Mouse (Mus musculus): Measurements from ENCODE around the gene F3.
A peak's percentile ranks its signal among the peaks of the same experiment; 100 is the strongest.

The F3 gene

DNA sequence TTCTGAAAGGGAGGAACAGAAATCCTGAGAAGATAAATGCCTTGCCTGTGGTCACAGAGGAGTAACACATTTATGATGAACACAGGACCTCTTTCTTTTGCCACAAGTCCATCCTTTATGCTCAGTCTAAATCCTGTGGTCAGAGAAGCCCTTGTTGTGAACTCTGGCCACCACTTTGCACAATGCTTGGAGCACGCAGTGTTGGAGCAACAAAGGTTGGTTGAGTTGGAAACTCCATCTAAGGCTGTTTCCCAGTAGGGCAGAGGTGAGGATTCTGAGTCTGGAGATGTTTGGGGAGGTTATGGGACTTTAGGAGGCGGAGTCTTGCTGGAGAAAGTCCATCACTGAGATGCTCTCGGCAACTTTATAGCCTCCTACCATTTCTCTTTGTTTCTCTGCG lies 16.2 kb upstream of the F3 start:
- DNase-seq (ENCODE audit: low read depth, low spot score) = no peak

DNA sequence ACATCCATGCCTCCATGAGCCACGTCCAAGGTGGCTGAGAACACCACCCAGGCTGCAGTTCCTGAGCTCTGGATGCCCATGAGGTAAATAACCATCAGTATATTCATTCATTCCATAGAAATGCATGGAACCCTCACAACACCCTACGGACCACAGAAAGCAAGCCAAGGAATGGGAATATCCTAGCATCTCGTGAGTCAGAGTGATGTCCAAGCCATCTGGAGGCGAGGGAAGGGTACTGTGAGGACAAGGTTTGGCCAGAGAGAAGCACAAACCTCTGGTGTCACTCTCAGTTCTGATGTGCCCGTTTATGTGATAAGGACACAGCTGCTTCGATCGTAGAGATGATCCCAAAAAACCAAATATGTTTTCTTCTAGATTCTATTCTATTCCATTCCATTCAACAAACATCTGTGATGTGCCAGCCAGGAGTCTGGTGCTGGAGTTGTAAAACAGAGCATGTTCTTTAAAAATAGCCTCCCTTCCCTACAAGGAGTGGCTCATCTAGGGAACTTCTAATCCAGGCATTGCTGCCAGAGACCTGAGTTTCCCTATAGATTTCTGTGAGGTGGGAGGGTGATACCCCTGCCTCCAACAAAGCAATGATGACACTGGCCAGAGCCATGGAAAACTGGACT lies 12.3 kb upstream of the F3 start:
- no peak for DNase-seq (ENCODE audit: low read depth, low spot score)

GRCm38 (mm10) chr3:121712222-121712621 lies 11.1 kb upstream of the F3 start:
- no peak for DNase-seq (ENCODE audit: low read depth, low spot score)

GRCm38 (mm10) chr3:121713151-121713701 lies 10.1 kb upstream of the F3 start:
- DNase-seq (ENCODE audit: low read depth, low spot score) = no peak

GRCm38 (mm10) chr3:121713816-121714215 lies 9.5 kb upstream of the F3 start:
- no peak for DNase-seq (ENCODE audit: low read depth, low spot score)

DNA sequence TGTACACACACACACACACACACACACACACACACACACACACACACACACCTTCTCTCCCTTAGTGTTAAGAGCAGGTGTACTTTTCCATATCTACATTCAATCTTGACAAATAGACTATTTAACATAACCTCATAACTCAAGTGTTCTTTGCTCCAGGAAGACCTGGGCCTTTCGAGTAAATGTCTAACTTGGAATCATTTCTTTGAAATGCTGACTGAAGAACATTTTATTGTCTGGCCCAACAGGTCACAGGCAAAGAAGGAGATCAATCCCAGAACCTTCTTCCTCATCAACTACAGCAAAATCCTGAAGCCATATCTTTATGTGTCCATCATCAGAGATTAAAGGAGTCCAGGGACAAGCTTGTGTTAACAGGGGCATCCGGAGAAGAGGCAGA lies 8.9 kb upstream of the F3 start:
- DNase-seq (ENCODE audit: low read depth, low spot score) = no peak

GRCm38 (mm10) chr3:121715336-121715735 lies 8.0 kb upstream of the F3 start:
- DNase-seq (ENCODE audit: low read depth, low spot score) = no peak

GRCm38 (mm10) chr3:121715741-121716459 lies 7.4 kb upstream of the F3 start:
- DNase-seq (ENCODE audit: low read depth, low spot score) = no peak

GRCm38 (mm10) chr3:121716480-121716879 lies 6.9 kb upstream of the F3 start:
- no peak for DNase-seq (ENCODE audit: low read depth, low spot score)

DNA sequence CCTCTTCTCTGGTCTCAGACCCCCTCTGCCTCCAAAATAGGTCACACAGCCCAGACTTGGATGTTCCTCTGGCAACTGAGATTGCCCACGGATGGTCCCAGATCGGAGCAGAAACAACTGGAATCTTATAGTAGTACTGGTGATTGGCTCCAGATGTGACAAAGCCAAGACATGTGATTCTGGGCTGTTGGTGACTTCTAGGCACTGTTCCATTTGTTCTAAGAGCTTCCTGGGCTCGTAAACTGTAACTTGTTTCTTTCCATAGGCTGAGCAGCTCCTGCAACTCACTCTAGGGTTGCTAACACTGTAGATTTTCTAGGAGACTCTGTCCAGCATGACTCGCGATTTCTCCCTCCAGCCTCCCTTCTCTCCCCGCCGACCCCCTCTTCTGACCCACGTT lies 4.7 kb upstream of the F3 start:
- no peak for DNase-seq (ENCODE audit: low read depth, low spot score)

DNA sequence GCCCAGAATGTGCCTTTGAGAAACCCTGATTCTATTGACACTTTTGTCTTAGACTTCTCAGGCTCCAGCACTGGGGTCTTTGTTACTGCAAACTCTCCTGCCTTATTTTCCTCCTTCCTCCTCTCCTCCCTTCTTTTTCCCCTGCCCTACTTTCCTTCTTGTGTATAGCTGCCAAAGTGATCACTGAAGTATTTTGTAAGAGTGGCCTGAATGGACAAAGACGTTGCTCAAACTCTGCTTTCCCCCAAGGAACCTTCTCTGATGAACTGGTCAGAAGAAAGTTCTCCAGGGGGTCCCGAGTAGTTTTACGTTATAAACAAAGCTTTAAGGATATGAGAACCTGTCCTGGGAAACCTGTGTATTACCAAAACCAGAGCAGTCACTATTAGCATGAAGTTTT lies 3.6 kb upstream of the F3 start:
- no peak for DNase-seq (ENCODE audit: low read depth, low spot score)

GRCm38 (mm10) chr3:121720801-121721690 lies 2.3 kb upstream of the F3 start:
- peak; percentile 23 for DNase-seq (ENCODE audit: low read depth, low spot score)

DNA sequence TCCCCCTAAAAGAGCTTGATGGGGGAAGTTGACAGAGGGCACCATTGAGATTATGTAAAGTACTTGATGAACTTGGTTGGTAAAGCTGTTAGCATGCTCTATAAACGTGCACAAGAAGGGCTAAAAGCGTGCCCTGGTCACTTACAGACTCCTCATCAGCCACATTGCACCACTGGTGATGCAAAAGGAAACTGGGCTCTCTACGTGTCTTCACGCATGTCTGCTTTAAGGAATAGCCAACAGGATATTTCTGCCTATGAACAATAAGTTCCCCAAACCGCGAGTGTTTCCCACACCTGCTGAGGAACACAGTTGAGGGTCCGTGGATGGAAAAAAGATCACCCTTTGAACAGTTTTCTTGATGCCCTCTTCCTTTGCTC lies 1.7 kb upstream of the F3 start:
- DNase-seq (ENCODE audit: low read depth, low spot score) = peak; percentile 58

GRCm38 (mm10) chr3:121723968-121724524 lies 709 bp downstream of the F3 start:
- no peak for DNase-seq (ENCODE audit: low read depth, low spot score)

DNA sequence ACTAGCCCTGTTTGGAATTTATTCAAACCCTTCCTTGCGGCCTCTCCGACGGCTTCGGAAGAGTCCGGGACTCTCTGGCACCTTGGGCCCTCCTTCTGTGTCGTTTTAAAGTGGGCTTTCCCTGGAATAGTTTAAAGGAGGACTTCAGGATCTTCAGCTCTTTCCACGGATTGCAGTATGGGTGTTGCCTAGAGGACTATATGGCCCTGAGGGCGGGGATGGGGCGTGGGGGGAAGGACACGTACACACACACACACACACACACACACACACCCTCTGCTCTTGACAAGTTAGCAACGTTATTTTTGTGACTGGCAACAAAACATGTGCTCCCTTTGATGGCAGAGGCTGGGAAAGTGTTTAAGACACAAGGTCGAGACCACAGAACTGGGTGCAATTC lies 1.2 kb downstream of the F3 start:
- no peak for DNase-seq (ENCODE audit: low read depth, low spot score)

DNA sequence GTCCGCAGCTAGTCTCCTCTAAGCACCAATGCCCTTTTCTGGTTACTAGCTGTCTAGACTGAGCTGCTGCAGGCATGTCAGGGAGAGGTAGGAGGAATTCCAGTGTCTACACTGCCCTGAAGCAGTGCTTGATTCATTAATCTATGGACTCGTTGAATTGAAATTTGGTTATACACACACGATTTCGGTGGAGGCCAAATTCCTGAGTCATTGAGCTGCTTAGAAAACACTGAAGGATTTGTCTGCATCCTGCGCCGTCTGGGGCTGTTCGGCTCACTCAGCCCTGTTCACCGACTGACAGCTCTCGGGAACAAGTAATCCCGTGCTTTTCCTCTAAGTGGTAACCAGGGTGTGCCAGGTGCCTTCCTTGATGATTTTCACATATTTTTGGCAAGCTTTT lies 2.3 kb downstream of the F3 start:
- no peak for DNase-seq (ENCODE audit: low read depth, low spot score)

DNA sequence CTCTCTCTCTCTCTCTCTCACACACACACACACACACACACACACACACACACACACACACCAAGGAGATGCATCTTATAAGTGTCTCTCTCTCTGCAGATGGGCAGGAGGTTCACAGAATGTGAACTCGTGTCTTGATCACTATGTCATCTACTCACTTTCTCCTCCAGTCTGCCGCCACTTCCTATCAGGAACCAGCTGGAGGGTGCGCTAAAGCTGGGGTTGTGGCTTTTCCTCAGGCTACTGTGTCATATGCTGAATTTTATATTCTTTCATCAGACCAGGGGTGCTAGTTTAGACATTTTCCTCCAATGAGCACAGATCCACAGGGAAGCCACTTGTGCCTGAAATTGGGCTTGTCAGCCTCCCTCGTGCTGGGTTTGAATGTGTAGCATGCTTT lies 6.3 kb downstream of the F3 start:
- no peak for DNase-seq (ENCODE audit: low read depth, low spot score)

- DNase-seq (ENCODE audit: low read depth, low spot score) = no peak
Observed at GRCm38 (mm10) chr3:121735542-121735941, 12.2 kb downstream of the F3 start.

DNA sequence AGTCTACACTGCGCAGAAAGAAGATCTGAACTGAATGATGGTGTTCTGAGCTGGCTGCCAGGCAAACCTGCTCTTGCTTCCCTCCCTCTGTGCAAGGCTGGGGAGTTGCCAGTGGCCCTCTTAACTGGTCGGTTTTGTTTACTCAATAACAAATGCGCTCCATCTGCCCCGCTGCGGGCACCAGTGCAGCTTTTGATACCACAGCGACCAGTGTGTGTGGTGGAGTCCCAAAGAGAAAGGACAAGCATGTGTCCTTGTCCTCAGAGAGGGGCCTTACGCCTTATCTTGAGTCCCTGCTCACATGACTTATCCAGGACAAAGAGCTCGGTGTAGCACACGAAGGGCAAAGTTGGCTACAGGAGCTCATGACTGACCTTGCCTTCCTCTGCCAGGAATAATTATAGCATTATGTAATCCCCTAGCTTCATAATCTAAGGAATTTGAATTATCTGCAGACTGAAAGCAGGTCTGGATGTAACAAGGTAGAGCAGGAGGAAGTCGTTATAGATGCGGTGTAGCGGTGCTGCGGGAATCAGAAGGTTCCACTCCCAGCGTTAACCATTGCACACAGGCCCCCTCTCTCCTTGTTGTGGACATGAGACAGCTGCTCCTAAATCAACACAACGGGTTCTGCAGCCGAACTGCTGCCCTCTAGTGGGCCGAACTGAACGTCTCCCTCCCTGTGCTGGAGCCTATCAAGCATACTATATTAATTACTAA lies 12.8 kb downstream of the F3 start:
- DNase-seq (ENCODE audit: low read depth, low spot score) = peak; percentile 72

- DNase-seq (ENCODE audit: low read depth, low spot score) = peak; percentile 43
Observed at GRCm38 (mm10) chr3:121737453-121737852, 14.1 kb downstream of the F3 start.

DNA sequence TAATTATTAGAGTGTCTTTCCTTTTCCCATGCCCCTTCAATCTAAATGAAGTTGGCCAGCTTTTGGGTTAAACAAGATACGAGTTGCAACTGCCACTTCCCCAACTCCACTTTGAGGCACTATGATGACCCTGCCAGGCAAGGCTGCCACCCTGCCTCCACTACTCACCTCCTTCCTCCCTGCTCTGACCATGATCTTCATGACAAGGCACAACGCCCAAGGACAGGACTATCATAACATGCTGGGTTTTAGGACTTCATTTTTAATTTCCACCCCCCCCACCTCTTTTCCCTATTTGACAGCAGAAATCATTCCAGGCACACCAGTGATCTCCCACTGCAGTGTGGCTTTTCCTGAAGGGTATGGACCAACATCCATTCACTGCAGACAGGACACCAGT lies 14.6 kb downstream of the F3 start:
- no peak for DNase-seq (ENCODE audit: low read depth, low spot score)

Measured in A20 (cell line).